Mouse (Mus musculus): ENCODE data around the gene Trmt2a.
A peak's percentile ranks its signal among the peaks of the same experiment; 100 is the strongest.
"Not testable (repeated sequence)": the region's sequence is repeated elsewhere in the genome, so short reads cannot be mapped to it uniquely, and the experiment has no call there.

The Trmt2a gene

GRCm38 (mm10) chr16:18288581-18289061, 40.1 kb downstream of the Trmt2a start:
- peak in 1 of 2 experiments; percentile 51 for DNase-seq (ENCODE audit: low spot score in 2 of 2)

GRCm38 (mm10) chr16:18289067-18289588, 40.6 kb downstream of the Trmt2a start, which contains the start of gene Dgcr8:
Gene Dgcr8 (minus strand): TSS chr16:18289246.
- peak; percentile 96 to 99 for DNase-seq (ENCODE audit: low spot score in 2 of 2)

GRCm38 (mm10) chr16:18289614-18290013, 41.1 kb downstream of the Trmt2a start:
- not testable (repeated sequence) for DNase-seq (ENCODE audit: low spot score in 2 of 2)

Data from frontal cortex, postnatal 10 days (tissue).